8 mouse cellular contexts compared by ENCODE assay signal in the genomic region with DNA sequence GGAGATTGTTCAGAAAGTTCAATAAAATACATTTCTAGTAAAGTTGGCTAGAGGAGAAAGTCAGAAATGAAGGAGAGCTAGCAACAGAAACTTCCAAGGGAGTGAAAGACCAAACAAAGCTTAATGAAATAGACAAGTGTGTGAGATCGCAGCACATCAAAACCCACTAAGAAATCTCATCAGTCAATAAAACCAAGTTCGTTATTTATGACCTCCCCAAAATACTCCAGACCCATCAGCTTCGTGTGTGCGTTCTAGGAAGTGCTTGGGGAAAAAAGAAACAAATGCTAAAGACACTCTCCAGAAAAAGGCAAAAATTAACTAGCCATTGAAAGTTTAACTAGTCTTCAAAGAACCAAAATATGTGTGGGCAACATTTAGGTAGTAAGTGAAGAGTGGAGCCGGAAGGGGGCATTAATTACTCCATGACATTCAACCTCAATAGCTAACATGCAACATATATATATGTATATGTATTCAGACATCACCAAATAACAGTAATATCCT. TPM values are rescaled to one million over a fixed set of nuclear protein-coding genes. Genes with fewer than 3 reads are reported as not detected.
DNase-seq lines count a peak whose midpoint lies in the region; ATAC-seq lines count a peak whose summit lies in the region.

No protein-coding gene starts in this region.

- H3K9me3 ChIP-seq in heart, embryonic 15.5 days (replicated peaks) = no peaks in the 10 kb centered on the region
- H3K9me3 ChIP-seq in hindbrain, embryonic 10.5 days = no peaks in the 10 kb centered on the region
- no peaks in the 10 kb centered on the region; the same call in 1 of the 2 replicates for H3K9me3 ChIP-seq in midbrain, embryonic 10.5 days (replicated peaks)

- no peak for ATAC-seq in heart, embryonic 15.5 days (replicated peaks; ENCODE audit: insufficient number of reproducible peaks, insufficient read depth, low FRiP score, low read depth)
- ATAC-seq in erythroid progenitor cell, adult 5-6 weeks (replicated peaks; ENCODE audit: low FRiP score, poor library complexity, severe bottlenecking) = no peak

- peak overlapping the region; percentile 89 for H3K4me2 ChIP-seq in heart, embryonic 15.5 days

- H3K36me3 ChIP-seq in heart, embryonic 15.5 days = no peaks in the 10 kb centered on the region
- H3K36me3 ChIP-seq in hindbrain, embryonic 10.5 days = peaks cover 24% of the 10 kb centered on the region
- H3K36me3 ChIP-seq in midbrain, embryonic 10.5 days = peaks cover 24% of the 10 kb centered on the region

- H3K27me3 ChIP-seq in heart, embryonic 15.5 days = no peaks in the 10 kb centered on the region
- no peaks in the 10 kb centered on the region for H3K27me3 ChIP-seq in hindbrain, embryonic 10.5 days (ENCODE audit: insufficient read depth, poor library complexity, severe bottlenecking)
- H3K27me3 ChIP-seq in midbrain, embryonic 10.5 days (ENCODE audit: low read depth, poor library complexity, severe bottlenecking) = no peaks in the 10 kb centered on the region

- WGBS in heart, embryonic 15.5 days = 43% methylated on average over 5 of the region's 5 CpGs
- WGBS in hindbrain, embryonic 10.5 days = 59% methylated on average over 5 of the region's 5 CpGs
- 69% methylated on average over 5 of the region's 5 CpGs for WGBS in midbrain, embryonic 10.5 days

- no peak for DNase-seq in heart, adult 18-20 months
- peak; percentile 18 for DNase-seq in MN1 (ENCODE audit: low spot score)
- DNase-seq in hindbrain, embryonic 10.5 days (ENCODE audit: low spot score) = no peak
- DNase-seq in midbrain, embryonic 10.5 days (ENCODE audit: low spot score) = no peak
- no peak for DNase-seq in gastrocnemius, adult 18-20 months (ENCODE audit: low spot score)
- no peak for DNase-seq in ovary, postnatal 10 days (ENCODE audit: low spot score)

- H3K4me1 ChIP-seq in heart, embryonic 15.5 days (replicated peaks) = peaks cover 8% of the 10 kb centered on the region
- peaks cover 29% of the 10 kb centered on the region for H3K4me1 ChIP-seq in hindbrain, embryonic 10.5 days (replicated peaks)
- peaks cover 19% of the 10 kb centered on the region for H3K4me1 ChIP-seq in midbrain, embryonic 10.5 days

- H3K27ac ChIP-seq in heart, embryonic 15.5 days = peak overlapping the region; percentile 93
- H3K27ac ChIP-seq in hindbrain, embryonic 10.5 days = peak overlapping the region; percentile 99
- peak overlapping the region; percentile 98 for H3K27ac ChIP-seq in midbrain, embryonic 10.5 days (replicated peaks)

- H3K4me3 ChIP-seq in heart, embryonic 15.5 days = peak overlapping the region; percentile 89
- H3K4me3 ChIP-seq in hindbrain, embryonic 10.5 days = peak overlapping the region; percentile 84
- H3K4me3 ChIP-seq in midbrain, embryonic 10.5 days = peak overlapping the region; percentile 72

- peak overlapping the region; percentile 90 for H3K9ac ChIP-seq in heart, embryonic 15.5 days

RNA-seq across cellular contexts. Expression of a gene that starts 1.4 kb away (rescaled TPM):
- 10.2 and 12.0 TPM in 2 replicates for polyA plus RNA-seq in heart, embryonic 15.5 days (2015; fragmentation: Nextera tagmentation; extraction: Ambion mirVana)
- total RNA-seq in heart, adult 18-20 months (2021) = 10 to 100 TPM; 10.7 to 10.8 TPM
- 22.4 and 23.6 TPM in 2 replicates for polyA plus RNA-seq in hindbrain, embryonic 10.5 days (2016; fragmentation: Nextera tagmentation; extraction: Ambion mirVana)
- polyA plus RNA-seq in midbrain, embryonic 10.5 days (2016; fragmentation: Nextera tagmentation; extraction: Ambion mirVana) = 24.2 and 29.5 TPM in 2 replicates
- total RNA-seq in gastrocnemius, adult 18-20 months (2021) = 1 to 10 TPM; 4.5 to 6.0 TPM
- total RNA-seq in erythroid progenitor cell, adult 5-6 weeks (2015; ENCODE audit: low replicate concordance) = 28.5 and 40.2 TPM in 2 replicates
- total RNA-seq in erythroid progenitor cell, adult 5-6 weeks (2017; ENCODE audit: low replicate concordance) = 47.7 and 54.4 TPM in 2 replicates
